Mouse (Mus musculus): Measurements from ENCODE around the gene Rhag.

Gene Rhag

DNA sequence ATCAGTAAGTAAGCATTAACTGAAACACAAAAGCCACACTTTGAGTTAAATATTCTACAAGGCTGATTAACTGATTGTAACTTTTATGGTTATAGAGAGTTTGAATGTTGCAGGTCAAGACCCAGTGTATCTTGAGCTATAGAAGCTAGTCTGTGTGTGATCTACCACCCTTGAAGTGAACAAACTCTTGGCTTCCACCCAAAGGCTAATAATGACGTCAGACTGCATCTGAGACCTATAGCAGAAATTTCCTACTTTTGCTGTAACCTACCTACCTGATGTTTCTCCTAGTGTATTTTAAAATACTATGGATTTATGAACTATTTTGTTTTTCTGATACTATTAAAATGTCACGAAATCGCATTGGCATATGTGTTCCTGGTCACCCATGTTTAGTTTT lies 63.8 kb downstream of the Rhag start:
- DNase-seq (ENCODE audit: low spot score), result no peak

DNA sequence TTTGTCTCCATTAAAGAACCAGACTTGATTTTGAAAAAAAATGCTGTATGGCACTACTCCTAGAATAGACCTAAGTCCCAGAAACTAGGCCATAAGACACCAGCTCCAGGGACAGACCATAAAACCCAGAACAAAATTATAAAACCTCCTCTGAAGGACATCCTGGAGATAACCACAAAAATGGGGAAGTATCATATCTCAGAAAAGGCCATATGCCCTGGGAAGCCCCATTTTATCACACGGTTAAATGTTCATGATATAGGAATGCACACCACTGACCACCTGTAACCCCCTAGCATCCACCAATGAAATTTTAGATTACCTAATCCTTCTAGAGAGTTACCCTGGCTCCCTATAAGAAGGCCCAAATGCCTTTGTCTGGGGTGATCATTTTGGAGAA lies 64.6 kb downstream of the Rhag start:
- no peak for DNase-seq (ENCODE audit: low spot score)

DNA sequence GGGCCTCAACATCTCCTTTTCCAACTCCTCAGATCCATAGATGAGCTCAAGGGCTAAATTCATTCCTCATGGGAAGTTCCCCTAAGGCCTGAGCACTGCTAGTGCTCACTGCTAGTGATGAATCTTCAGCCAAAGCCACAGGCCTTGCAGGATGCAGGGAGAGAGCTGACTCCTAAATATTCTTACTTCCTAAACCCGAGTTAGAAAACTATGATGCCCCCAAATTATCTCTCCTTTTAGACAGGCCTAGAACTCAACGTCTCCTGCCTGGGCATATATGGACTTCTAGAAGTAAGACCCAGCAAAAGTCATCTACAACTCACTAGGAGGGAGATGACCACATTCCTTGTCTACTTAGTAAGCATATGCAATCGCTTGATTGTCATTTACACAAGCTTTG lies 66.8 kb downstream of the Rhag start:
- DNase-seq (ENCODE audit: low spot score), result no peak

DNA sequence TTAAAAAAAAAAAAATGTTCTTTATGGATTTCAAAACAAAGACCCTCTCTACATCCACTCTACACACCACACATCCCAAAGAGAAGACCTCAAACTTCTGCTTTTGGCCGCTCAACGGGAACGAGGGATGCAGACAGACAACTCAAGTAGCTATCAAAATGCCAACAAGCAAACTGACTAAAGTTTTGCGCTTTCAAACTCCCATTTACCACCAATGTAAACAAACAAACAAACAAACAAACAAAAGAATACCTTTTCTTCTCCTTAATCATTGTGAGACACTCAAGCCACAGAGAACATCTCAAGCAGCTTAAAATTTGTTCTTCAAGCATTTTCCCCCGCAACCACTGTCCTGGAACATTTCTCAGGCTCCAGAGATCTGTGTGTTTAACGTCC lies 68.6 kb downstream of the Rhag start:
- no peak for DNase-seq (ENCODE audit: low spot score)

DNA sequence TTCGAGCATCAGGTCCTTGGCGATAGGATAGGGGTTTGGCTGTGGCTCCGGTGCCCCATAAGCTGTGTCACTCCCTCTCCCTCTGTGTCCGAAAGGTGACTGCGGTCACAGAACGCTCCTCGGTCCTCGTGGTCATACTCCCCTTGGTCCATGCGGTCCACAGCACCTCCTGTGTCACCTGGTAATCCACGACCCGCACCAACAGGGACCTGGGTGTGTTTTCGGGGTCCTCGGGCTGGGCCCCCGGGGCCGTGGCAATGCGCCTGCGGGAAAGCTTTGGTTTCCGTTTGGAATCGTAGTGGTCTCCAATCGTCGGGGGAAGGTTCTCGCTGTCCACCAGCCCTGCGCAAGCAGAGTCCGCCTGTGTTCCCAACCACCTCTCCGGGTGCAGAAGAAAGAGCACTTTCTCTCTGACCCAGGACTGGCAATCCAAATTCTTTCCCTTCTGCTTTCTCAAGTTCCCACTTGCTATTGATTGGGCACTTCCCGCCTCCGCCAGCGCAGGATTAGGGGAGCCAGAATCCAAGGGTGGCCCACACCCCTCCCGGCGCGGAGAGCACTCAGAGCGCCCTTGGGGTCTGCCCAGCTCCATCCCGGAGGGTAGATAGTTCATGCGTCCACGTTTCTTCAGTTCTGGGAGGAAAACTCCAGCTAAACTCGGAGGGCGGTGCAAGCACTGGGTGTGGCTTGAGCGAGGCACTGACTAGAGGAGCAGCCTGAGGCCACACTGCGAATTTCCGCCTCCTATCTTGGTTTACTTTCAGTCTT lies 69.2 kb downstream of the Rhag start, which contains the start of gene 9130008F23Rik:
Gene 9130008F23Rik (minus strand): TSS at position 636 of the 768 bp plus-strand sequence.
- no peak for DNase-seq (ENCODE audit: low spot score)

DNA sequence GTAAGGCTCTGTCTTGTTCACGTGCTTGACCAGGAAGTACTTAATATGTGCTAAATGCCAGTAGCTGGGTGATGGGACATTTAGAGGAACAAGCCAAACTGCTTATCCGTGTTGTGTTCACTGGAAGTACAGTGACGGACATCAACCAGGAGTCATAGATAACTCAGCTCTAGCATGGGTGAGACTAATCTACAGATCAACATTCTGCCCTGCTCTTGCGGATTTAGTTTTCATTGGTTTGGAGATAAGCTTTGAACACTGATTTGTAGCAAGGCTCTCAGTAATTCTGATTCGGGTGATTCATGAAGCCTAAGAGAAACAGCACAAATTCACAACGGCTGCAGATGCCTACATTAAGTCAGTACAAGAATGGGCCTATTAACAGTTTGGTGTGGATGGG lies 71.2 kb downstream of the Rhag start:
- no peak for DNase-seq (ENCODE audit: low spot score)

DNA sequence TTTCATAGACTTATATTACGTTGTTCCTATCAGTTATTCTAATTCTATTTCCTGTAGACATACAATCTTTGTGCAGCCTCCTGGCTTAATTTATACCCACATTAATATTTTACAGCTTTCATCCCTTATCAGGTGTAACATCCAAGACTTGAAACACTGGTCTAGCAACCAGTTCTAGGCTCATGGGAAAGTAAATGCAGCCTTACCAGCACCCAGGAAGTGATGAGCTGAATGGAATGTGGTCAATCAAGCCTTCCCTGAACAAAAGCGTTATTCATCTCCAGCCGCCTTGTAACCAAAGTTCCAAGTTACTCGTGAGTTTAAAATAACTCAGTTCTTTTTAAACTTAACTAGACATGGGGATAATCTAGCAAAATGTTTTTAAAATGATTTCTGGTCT lies 74.2 kb downstream of the Rhag start:
- no peak for DNase-seq (ENCODE audit: low spot score)

DNA sequence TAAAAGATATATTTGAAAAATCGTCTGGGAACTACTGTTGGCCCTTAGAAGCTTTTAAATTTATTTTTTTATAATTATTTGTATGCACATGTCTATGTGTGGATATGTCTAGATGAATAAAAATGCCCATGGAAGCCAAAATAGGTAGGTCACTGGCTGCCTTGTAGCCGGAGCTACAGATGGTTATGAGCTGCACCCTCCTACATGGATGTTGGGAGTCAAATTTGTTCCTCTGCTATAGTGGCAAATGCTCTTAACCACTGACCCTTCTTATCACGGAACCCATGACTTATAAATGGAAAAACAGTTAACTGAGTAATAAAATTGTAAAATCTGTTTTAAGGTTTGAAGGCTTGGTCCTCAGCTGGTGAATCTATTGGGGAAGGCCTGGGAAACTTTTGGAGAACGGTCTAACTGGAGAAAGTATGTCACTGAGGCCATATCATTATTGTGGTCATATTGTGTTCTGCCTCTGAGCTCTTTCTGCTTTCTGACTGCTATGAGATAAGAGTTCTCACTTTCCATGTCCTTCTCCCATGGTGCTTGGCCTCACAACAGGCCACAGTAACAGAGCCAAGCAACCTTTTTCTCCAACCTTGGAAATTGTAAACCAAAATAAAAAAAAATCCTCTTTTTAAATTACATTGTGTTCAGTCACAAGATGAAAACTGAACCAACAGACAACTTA lies 77.1 kb downstream of the Rhag start:
- DNase-seq (ENCODE audit: low spot score), result no peak
